In the genomic region with DNA sequence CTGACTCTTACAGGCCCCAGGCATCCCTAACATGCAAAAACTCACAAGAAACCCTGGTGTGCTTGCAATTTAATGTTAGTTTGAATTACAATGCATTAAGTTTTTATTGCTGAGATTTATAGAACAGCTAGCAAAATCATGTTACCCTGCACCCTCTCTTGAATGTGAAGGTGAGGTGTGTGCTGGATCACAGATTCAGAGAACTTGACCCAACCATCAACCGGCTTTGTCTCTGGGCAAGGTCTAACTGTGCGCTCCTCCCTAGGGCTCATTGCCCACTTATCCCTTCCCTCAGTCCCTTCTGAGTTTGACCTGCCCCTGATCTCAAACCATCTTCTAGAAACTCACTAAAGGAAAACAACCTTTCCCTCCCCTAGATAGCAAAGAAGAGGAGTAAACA, we compare ENCODE assay signal across 9 mouse cellular contexts. TPM values are rescaled to one million over a fixed set of nuclear protein-coding genes. Genes with fewer than 3 reads are reported as not detected.
DNase-seq lines count a peak whose midpoint lies in the region; ATAC-seq and TF ChIP-seq lines count a peak whose summit lies in the region.
"Had no signal": no experiment of that assay in that cellular context is flagged by ENCODE, and none has a peak within 500 bp of the region (broad histone marks: within the 10 kb centered on the region; RNA-seq: fewer than 3 reads in every experiment).

No protein-coding gene starts in this region.

- H3K4me2 ChIP-seq in heart, embryonic 15.5 days: peak overlapping the region; percentile 81
- peak overlapping the region; percentile 88 for H3K4me2 ChIP-seq in midbrain, embryonic 13.5 days (replicated peaks)

- H3K27me3 ChIP-seq in heart, adult 2 months (ENCODE audit: control insufficient read depth, insufficient read depth, low read length): no peaks in the 10 kb centered on the region
- H3K27me3 ChIP-seq in heart, embryonic 15.5 days: no peaks in the 10 kb centered on the region
- H3K27me3 ChIP-seq in midbrain, embryonic 13.5 days: peaks cover 48% of the 10 kb centered on the region

- WGBS in heart, adult 2 months: 61% methylated on average over 2 of the region's 2 CpGs
- WGBS in heart, embryonic 15.5 days: 23% methylated on average over 2 of the region's 2 CpGs
- 24% methylated on average over 2 of the region's 2 CpGs for WGBS in midbrain, embryonic 13.5 days

- H3K4me3 ChIP-seq in heart, adult 2 months: peak overlapping the region; percentile 8; the same call in 1 of the 2 replicates
- H3K4me3 ChIP-seq in heart, embryonic 15.5 days: peak overlapping the region; percentile 70; the same call in 1 of the 2 replicates
- peak overlapping the region; percentile 8; the same call in 1 of the 2 replicates for H3K4me3 ChIP-seq in midbrain, embryonic 13.5 days (replicated peaks)
- no peak overlapping the region for H3K4me3 ChIP-seq in layer of hippocampus, adult 2 months

- no peaks in the 10 kb centered on the region for H3K9me3 ChIP-seq in heart, embryonic 15.5 days (replicated peaks)
- H3K9me3 ChIP-seq in midbrain, embryonic 13.5 days: no peaks in the 10 kb centered on the region
- H3K9me3 ChIP-seq: G1E had no signal

- peak overlapping the region; percentile 8; the same call in 1 of the 2 replicates for H3K9ac ChIP-seq in heart, adult 2 months (ENCODE audit: low read depth, low read length)
- H3K9ac ChIP-seq in heart, embryonic 15.5 days: peak overlapping the region; percentile 96; the same call in 1 of the 2 replicates
- no peak overlapping the region for H3K9ac ChIP-seq in midbrain, embryonic 13.5 days (replicated peaks)

- TF ChIP-seq CTCF in heart, adult 2 months (IDR thresholded peaks at IDR 0.05): no peak
- no peak for TF ChIP-seq CTCF in layer of hippocampus, adult 2 months (conservative IDR thresholded peaks at IDR 0.05)

- no peak for DNase-seq in heart, adult 2 months
- DNase-seq in heart, adult 9 months (ENCODE audit: low spot score in 2 of 2): no peak
- DNase-seq in adipocyte (ENCODE audit: low spot score): peak; percentile 18
- no peak for DNase-seq in thymus, postnatal 10 days (ENCODE audit: low spot score in 2 of 2)
- no peak for DNase-seq in layer of hippocampus, adult 2 months (ENCODE audit: low spot score in 2 of 2)
- no peak for DNase-seq in adrenal gland, postnatal 25 days

- no peak for ATAC-seq in heart, embryonic 15.5 days (replicated peaks; ENCODE audit: insufficient number of reproducible peaks, insufficient read depth, low FRiP score, low read depth)
- ATAC-seq in midbrain, embryonic 13.5 days: no peak

- H3K27ac ChIP-seq in heart, adult 2 months: peak overlapping the region; percentile 55
- H3K27ac ChIP-seq in heart, embryonic 15.5 days: peak overlapping the region; percentile 86
- H3K27ac ChIP-seq in midbrain, embryonic 13.5 days: no peak overlapping the region
- H3K27ac ChIP-seq in layer of hippocampus, adult 2 months: no peak overlapping the region

- peaks cover 2% of the 10 kb centered on the region; the same call in 1 of the 2 replicates for H3K4me1 ChIP-seq in heart, adult 2 months (ENCODE audit: control insufficient read depth, insufficient read depth, low read length)
- peaks cover 39% of the 10 kb centered on the region for H3K4me1 ChIP-seq in heart, embryonic 15.5 days (replicated peaks)
- H3K4me1 ChIP-seq in midbrain, embryonic 13.5 days (replicated peaks): peaks cover 94% of the 10 kb centered on the region

- intact Hi-C loops in heart, adult 2 months (cut with DNase I): loop anchor here (2.0 kb wide), 1 partner anchor 55 kb away; no protein-coding TSS in a partner anchor

- H3K79me2 ChIP-seq in heart, adult 2 months (replicated peaks; ENCODE audit: control insufficient read depth, insufficient read depth, low read length): no peaks in the 10 kb centered on the region; the same call in 1 of the 2 replicates

- TF ChIP-seq POLR2A in heart, adult 2 months (IDR thresholded peaks at IDR 0.05; ENCODE audit: insufficient read depth, low read depth, low read length): no peak

- H3K36me3 ChIP-seq in heart, adult 2 months (ENCODE audit: control insufficient read depth, insufficient read depth, low read length): peaks cover 19% of the 10 kb centered on the region
- no peaks in the 10 kb centered on the region for H3K36me3 ChIP-seq in heart, embryonic 15.5 days
- H3K36me3 ChIP-seq in midbrain, embryonic 13.5 days: no peaks in the 10 kb centered on the region
- H3K36me3 ChIP-seq: G1E had no signal

- no peak for TF ChIP-seq EP300 in heart, adult 2 months (IDR thresholded peaks at IDR 0.05; ENCODE audit: insufficient read depth, low read depth, low read length)

RNA-seq across cellular contexts. Expression of a gene that starts 6.8 kb away (rescaled TPM):
- 10 to 100 TPM; 29.0 to 31.4 TPM for total RNA-seq in heart, adult 2 months (2021)
- polyA plus RNA-seq in heart, adult 2 months (2012; rRNA removed): 18.2 and 22.6 TPM in 2 replicates
- 51.8 and 67.7 TPM in 2 replicates for polyA plus RNA-seq in heart, embryonic 15.5 days (2015; fragmentation: Nextera tagmentation; extraction: Ambion mirVana)
- polyA plus RNA-seq in midbrain, embryonic 13.5 days (2015; fragmentation: Nextera tagmentation; extraction: Ambion mirVana): 43.4 and 45.1 TPM in 2 replicates
- total RNA-seq in layer of hippocampus, adult 2 months (2021): 1 to 10 TPM; 1.8 to 1.9 TPM
- 71.4 and 73.6 TPM in 2 replicates for total RNA-seq in adrenal gland, postnatal 25 days (2021)

Comparison
In these comparisons a context has a peak if more than half of its experiments do, and no peak if none do; other contexts are left out.
1. H3K27ac ChIP-seq: peak in heart, adult 2 months (single experiment) and heart, embryonic 15.5 days (single experiment); none in midbrain, embryonic 13.5 days (single experiment) and layer of hippocampus, adult 2 months (single experiment).
2. RNA of a gene that starts 6.8 kb away (total RNA-seq): 71.4 to 73.6 TPM in adrenal gland, postnatal 25 days and 29.0 to 31.4 TPM in heart, adult 2 months; 1.8 to 1.9 TPM in layer of hippocampus, adult 2 months; every median in the first group is over 10 times any median in the second.